Mouse (Mus musculus): ENCODE measurements around the gene Hnrnpul1. TPM values are rescaled to one million over a fixed set of nuclear protein-coding genes. Genes with fewer than 3 reads are reported as not detected.

Gene Hnrnpul1
- total RNA-seq, 2 experiments from 2014 or later = 103 to 107 TPM

DNA sequence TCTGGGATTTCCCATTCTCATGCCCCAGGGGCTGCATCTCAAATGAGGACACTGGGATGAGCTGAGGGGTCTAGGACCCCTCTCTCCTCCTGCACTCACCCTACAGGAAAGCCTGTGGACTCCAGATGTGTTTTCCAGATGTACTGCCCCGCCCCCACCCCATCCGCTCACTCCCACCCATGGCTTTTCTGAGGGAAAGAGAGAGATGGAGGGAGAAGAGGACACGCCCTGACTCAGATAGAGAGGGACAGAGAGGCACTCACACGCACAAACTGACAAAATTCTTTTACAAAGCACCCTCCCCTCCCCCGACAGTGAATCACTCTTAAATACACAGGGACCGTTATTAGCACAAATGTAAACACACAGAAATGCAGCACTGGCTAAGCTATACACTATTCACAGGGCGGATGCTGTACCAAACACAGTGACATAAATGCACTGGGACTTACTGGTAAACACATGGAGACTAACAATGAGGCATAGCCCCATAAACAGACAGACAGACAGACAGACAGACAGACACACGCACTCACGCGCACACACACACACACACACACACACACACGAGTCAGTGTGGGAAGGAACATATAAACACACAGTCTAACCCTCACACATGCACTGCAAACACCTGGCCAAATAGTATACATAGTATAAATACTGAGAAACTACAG, 27.5 kb upstream of the Hnrnpul1 start:
- no peak for DNase-seq (ENCODE audit: low spot score in 2 of 2)
- intact Hi-C loops (cut with DNase I) = no loop called here

DNA sequence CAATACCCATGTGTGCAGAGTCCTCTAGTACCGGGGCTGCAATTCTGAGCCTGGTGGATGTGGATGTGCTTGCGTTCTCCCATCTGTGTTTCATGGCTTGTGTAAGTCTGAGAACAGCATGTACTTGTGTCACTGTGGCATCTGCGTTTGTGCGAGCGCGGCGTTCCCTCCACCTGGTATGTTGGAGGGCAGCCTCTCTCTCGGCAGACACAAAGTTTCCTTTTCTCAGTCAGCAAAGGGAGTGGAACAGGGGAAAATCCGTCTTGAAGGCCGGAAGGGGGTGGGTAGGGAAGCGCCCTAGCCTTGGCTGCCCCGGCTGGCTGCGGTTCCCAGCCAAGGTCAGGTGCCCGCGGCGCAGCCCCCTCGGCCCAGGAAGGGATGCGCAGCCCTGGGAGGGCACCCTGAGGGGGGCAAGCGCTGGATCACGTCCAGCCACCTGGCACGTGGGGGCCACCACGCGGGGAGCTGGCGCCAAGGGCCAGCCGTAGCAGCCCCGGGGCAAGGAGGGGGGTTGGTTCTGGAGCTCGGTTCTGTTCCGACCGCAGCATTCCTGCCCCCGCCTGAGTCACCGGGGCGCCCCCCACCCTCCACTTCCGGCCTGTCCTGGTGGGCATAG, 26.9 kb upstream of the Hnrnpul1 start:
- DNase-seq (ENCODE audit: low spot score in 2 of 2) = peak; percentile 42 to 49
- intact Hi-C loops (cut with DNase I) = no loop called here

DNA sequence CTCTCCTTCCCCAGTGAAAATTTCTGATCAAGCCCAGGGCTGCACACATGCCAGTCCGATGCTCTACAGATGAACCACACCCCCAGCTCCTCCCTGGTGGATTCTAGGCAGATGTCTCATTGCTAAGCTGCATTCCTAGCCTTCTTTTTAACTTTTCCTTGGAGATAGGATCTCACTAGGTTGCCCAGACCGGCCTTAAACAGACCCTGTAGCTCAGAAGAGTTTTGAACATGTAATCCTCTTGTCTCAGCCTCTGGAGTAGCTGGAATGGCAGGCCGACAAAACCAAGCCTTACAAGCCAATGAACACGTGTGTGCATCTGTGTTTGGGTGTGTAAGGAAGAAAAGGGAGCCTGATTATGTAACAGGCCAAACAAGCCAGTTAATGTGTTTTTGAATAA, 26.2 kb upstream of the Hnrnpul1 start:
- intact Hi-C loops (cut with DNase I) = no loop called here
- DNase-seq (ENCODE audit: low spot score in 2 of 2) = no peak

DNA sequence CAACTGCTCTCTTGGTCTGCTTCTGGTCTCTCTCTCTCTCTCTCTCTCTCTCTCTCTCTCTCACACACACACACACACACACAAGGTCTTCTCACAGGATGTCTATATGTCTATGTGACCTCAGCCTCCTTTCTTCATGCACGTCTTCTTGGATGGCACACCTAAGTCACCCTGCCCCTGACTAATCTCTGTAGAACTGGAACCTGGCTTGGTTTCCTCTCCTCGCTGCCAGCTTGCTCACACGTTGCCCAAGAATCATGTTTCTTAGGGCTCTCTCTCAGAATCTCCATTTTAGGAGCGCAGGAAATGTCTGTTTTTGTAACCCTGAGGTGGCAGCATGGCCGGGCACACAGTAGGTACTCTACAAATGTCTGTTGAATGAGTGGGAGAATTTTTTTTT, 25.5 kb upstream of the Hnrnpul1 start:
- intact Hi-C loops (cut with DNase I) = no loop called here
- DNase-seq (ENCODE audit: low spot score in 2 of 2) = no peak

DNA sequence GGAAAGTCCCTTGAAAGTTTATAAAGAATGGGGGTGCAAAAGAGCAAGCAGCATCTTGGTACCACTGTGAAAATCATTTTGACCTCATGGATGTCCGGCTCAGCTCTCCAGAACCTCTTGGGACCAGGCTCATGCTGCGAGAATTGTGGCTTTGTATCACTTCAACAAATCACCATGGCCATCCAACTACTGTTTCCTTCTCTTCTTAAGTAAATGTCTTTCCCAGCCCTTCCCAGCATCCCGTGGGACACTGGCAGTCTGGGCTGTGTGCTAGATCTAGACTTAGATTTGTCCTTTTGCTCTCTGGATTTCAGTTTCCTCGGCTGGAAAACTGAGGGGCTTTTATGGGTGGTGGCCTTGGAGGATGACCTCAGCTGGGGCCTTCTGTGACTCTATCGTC, 13.7 kb upstream of the Hnrnpul1 start:
- no peak for DNase-seq (ENCODE audit: low spot score in 2 of 2)
- intact Hi-C loops (cut with DNase I) = no loop called here

DNA sequence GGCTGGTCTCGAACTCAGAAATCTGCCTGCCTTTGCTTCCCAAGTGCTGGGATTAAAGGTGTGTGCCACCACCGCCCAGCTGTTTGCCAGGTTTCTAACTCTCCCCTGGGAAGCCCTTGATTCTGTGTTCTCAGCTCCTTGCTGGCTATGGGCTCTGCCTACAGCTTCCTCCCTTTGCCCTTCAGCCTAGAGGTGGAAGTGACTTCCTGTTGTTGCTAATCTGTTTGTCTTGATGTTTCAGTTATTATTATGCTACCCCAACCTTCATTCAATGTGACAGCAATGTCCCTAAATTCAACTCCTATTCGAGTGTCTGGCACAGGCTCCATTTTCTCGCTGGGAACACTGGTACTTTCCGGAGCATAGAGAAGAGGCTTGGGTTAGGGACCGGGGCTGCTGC, 11.6 kb upstream of the Hnrnpul1 start:
- intact Hi-C loops (cut with DNase I) = no loop called here
- DNase-seq (ENCODE audit: low spot score in 2 of 2) = no peak

DNA sequence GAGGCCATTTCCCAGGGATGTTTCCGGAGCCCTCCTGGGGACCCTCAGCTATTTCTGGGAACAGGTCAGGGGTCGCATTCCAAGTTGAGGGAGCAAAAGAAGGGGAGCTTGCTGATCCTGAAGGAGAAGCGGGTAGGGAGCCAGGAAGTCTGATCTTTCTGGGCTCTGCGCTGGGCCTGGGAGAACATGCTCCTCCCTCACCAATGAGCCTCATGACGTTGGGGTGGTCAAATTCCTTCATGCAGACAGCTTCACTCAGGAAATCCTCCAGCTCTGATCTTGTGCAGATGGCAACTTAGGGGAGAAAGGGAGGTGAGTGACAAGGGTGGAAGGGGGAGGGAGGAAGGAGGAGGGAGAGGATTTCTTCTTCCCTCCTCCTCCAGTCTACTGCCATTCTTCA, 9.7 kb upstream of the Hnrnpul1 start:
- DNase-seq (ENCODE audit: low spot score in 2 of 2) = no peak
- intact Hi-C loops (cut with DNase I) = no loop called here

DNA sequence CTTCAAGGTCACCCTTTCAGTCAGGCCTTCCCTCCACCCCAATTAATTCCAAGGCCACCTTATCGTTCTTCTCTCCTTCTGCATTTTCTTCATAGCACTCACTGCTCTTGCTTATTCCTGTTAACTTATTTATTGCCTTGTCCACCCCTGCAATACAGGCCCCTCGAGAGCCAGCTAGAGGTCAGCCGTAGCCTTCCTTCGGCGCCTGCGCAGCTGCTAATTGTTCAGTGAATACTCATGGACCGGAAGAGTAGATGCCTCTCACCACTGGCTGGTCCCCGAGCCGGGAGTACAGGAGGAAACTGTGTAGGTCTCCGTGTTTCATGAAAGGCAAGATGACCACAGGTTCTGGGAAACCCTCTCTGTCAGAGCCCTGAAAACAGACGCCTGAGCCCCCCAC, 9.1 kb upstream of the Hnrnpul1 start:
- intact Hi-C loops (cut with DNase I) = no loop called here
- DNase-seq (ENCODE audit: low spot score in 2 of 2) = no peak

DNA sequence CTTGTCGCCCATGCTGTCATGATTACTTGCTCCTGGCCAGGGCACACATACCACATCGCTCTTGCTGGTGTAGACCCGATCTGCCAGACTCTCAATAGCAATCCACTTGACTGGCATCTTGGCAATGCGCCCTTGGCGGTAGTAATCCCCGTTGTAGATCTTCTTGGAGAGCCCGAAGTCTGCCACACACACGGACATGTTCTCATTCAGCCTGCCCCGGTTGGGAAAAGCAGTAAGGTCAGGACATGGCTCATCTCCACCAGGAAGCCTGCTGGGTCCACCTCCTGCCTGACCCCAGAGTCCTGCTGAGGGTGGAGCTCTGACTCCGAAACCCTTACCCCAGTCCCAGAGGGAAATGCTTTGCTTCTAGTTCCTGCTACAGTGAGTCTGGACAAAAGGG, 6.8 kb upstream of the Hnrnpul1 start:
- DNase-seq (ENCODE audit: low spot score in 2 of 2) = no peak
- intact Hi-C loops (cut with DNase I) = no loop called here

DNA sequence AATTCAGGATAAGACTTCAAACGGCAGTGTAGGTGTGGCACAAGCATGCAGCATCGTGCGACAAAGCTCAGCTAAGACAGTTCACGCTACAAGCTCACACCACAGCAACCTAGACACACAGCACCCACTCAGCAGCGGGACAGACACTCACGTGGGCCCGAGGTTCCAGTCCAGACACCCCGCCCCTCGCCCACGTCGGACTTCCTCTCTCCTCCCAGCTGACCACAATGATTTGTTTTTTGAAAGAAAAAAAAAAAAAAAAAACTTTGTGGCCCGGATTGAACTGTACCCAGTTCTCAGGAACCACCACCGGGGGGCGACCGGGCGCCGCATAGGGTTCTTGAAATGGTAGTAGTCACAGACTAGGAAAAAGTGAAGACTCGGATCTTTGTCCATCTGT, 1.5 kb upstream of the Hnrnpul1 start:
- intact Hi-C loops (cut with DNase I) = loop anchor here (1.0 to 5.0 kb wide), 2 partner anchors 49 to 91 kb away; no protein-coding TSS in a partner anchor
- DNase-seq (ENCODE audit: low spot score in 2 of 2) = peak; percentile 80 to 84

DNA sequence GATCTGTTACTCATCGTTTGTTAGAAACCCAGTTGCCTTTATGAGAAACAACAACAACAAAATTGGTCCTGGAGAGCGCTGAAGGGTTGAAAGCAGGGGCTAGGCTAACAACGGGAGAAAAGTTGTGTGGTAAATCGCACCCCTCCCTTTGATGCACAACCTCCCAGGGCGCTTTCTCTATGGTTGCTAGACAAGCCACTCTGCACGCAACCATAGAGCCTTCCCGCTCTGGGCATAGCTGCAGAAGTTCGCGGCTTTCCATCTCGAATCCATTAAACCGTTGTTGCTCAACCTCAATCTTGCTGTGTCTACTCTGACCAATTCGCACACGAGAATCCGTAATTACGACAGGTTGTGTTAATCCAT, 894 bp upstream of the Hnrnpul1 start:
- intact Hi-C loops (cut with DNase I) = loop anchor here (5.0 kb wide), 1 partner anchor 92 kb away; no protein-coding TSS in a partner anchor
- DNase-seq (ENCODE audit: low spot score in 2 of 2) = peak in 1 of 2 experiments; percentile 69

DNA sequence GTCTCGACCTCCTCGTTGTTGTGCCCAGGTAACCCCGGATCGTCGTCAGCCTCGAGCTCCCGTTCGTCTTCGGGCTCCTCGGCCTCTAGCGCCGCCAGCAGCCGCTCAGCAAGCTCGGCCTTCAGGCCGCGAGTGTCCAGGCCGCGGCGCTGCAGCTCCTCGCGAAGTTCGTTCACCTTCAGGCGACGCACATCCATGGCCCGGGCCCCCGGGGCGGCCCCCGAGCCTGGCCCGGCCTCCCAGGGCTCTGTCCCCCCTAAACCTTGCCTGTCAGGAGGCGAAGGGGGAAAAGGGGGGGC, 169 bp downstream of the Hnrnpul1 start:
- intact Hi-C loops (cut with DNase I) = no loop called here
- DNase-seq (ENCODE audit: low spot score in 2 of 2) = no peak

DNA sequence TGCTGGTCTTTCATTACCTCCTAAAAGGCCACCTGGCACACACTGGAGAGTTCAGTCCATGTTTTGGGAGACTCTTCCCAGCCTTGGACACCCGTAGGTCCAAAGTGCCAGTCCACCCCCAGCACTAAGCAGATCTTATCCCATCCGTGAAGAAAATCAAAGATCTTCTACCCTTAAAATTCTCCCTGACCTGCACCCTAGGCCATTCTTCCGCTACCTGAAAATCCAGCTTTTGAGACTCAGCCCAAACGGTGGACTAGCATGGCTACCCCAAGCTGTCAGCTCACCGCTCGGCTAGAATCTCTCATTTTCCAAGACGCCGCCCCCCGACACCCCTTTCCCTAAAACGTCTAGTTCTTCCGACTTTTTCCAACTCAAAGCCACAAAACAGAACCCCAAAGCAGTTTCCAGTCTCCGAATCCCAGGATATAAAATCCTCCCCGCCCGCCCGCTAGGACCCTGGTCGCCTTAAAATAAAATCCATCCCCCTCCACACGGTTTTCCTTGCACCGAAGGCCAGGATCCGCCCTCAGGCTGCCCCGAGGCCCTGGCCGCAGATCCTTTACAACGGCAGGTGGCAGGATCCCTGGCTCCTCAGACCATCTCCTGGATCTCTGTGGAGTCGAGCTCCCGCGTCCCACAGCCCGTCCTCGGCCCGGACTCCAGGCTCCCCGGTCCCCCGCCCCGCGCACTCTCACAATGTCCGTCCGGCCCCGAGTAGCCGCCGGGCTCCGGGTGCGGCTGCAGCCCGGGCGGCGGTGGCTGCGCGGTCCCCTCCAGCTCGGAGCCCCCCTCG, 716 bp downstream of the Hnrnpul1 start:
- DNase-seq (ENCODE audit: low spot score in 2 of 2) = no peak
- intact Hi-C loops (cut with DNase I) = no loop called here

DNA sequence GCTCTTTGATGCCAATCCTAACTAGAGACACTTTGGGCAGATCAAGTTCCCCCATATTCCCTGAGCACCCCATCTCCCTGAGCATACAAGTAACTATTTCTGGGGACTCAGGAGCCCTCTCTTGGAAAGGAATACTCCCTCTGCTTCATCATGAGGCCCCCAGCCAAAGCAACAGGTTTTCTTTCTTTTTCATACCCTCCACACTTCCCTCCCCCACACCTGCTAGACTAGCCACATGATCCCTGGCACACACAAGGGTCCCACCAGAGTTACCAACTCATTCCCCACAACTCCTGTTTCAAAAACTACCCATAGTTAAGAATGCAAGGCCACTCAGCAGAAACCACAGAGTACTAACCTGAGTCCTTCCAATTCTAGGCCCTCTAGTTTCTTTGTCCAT, 1.5 kb downstream of the Hnrnpul1 start:
- intact Hi-C loops (cut with DNase I) = no loop called here
- DNase-seq (ENCODE audit: low spot score in 2 of 2) = no peak

DNA sequence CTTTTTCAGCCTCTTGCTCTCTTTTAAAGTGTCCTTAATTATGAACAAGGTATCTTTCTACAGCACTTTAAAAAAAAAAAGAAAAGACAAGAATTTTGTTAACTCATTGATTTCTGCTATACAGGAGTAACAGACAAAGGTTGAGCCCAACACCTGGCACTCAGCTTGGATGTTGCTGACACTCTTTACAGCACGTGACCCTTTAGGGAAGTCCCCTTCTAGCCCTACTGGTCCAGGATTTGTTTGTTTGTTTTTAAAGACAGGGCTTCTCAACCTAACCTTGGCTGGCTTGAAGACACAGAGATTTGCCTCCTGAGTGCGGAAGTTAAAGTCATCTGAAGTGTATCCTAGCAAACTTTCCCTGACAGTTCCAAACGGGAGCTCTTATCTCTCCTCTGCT, 7.7 kb downstream of the Hnrnpul1 start:
- DNase-seq (ENCODE audit: low spot score in 2 of 2) = no peak
- intact Hi-C loops (cut with DNase I) = no loop called here

DNA sequence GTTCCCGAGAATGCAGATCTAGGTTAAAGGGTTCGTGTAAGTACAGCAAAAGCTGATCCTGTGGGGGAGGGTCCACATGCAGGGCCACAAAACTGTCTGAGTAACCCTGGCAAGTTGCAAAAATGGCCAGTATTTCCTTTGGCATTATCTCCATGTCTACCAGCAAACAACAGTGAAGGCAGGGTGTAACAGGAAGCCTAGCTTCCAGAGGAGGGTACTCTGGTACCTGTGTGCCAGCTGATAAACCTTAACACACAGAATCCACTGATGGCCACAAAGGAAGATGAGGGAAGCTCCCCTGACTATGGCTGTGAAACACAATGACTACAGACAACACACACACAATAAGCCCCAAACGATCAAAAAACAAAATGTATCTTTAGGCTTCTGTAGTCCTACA, 16.3 kb downstream of the Hnrnpul1 start:
- no peak for DNase-seq (ENCODE audit: low spot score in 2 of 2)
- intact Hi-C loops (cut with DNase I) = no loop called here

DNA sequence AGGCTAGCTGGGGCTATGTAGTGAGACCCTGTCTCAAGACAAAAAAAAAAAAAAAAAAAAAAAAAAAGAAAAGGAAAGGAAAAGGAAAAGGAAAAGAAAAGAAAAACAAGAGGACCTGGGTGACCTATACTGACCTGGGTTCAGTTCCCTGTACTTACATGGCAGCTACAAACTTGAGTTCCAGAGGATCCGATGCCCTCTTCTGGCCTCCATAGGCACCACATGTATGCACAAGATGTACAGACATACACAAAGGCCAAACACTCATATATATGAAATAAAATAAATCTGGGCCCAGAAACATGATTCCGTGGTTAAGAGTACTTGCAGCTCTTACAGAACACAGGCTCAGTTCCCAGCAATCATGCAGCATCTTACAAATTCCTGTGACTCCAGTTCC, 17.6 kb downstream of the Hnrnpul1 start:
- no peak for DNase-seq (ENCODE audit: low spot score in 2 of 2)
- intact Hi-C loops (cut with DNase I) = no loop called here

DNA sequence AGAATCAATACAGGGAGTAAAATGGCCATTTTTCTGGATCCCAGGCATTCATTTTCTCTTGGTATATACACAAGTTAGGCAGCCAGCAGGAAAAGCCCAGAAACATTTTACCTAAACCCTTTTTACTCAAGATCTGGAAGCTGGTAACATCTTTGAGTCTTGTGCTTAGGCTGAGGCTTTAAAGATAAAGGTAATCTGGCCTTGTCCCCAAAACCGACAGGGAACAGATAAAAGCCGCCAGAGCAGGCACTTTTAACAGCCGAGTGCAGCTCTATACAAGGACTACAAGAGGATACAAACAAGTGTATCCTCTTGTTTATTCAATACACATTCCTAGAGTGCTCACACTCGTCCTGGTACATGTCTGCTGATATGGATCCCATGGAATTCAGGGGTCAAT, 19.6 kb downstream of the Hnrnpul1 start:
- DNase-seq (ENCODE audit: low spot score in 2 of 2) = no peak

DNA sequence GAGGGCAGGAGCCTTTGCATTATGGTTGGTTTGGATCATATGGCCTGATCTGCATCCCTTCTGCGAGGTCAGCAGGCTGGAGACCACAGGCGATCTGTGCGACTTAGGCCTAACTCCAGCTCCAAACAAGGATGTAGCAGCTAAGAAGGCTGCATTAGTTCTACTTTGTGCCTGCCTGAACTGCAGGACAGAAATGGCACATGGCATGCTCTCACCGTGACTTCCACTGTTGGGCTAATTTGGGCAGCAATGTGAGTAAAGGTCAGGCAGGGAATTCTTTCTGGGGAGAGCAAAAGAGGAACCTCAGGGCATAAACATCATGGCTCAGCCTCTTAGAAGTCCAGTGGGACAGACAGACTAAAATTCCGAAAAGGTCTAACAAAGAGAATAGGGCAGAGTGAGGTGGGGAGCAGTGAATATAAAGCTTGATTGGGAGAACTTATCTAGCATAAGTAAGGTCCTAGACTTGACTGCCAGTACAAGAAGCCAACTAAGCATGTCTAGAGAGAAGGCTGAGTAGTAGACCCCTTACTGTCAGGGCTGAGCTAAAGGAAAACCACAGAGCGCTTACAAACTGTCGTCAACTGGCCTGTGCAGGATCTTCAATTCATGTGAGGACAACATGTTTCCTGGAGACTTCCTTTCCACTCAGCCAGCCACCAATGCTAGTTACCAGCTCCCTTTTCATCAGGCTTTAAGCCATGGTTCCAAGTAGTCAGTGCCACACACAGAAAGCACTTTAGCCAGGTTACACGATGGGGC, 23.1 kb downstream of the Hnrnpul1 start:
- intact Hi-C loops (cut with DNase I) = no loop called here
- no peak for DNase-seq (ENCODE audit: low spot score in 2 of 2)

More for the DNA sequence above, 19.6 kb downstream of the Hnrnpul1 start:
- intact Hi-C loops (cut with DNase I) = no loop called here

DNA sequence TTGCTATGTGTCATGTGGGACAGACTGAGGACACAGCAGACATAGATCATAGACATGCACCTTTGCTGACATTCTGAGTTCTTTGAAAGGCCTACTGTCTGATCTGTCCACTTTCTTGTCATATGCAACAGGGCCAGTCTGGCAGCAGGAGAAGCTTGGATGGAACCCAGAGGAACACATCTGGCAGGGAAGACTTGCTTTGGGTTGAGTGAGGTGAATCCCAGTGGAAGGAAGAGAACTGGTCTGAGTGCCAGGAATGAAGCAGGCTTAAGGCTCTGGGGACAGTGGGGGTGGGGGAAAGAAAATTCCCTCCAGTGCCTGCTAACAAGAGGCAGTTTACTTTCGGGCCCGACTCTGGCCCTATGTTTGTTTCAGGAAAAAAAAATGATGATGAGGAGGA, 24.7 kb downstream of the Hnrnpul1 start:
- intact Hi-C loops (cut with DNase I) = no loop called here

More for the DNA sequence above, 24.7 kb downstream of the Hnrnpul1 start:
- DNase-seq (ENCODE audit: low spot score in 2 of 2) = no peak

Measured in left cerebral cortex, postnatal 36 days (tissue).